In genomic region chr1:34237211-34237610, GRCm38 (mm10) we compare ENCODE assay signal across 8 mouse cellular contexts.
DNase-seq lines count a peak whose midpoint lies in the region; ATAC-seq and TF ChIP-seq lines count a peak whose summit lies in the region.

No protein-coding gene starts in this region.

- H3K9ac ChIP-seq in heart, embryonic 12.5 days = peak overlapping the region; percentile 42
- H3K9ac ChIP-seq in forebrain, embryonic 16.5 days (replicated peaks; ENCODE audit: low read depth, low read length) = 0 out of 2 replicates have a peak overlapping the region, but pooled peaks have one; percentile 15
- H3K9ac ChIP-seq in liver, postnatal 0 days (replicated peaks) = peak overlapping the region; percentile 69

- peak overlapping the region; percentile 79 for H3K4me2 ChIP-seq in heart, embryonic 12.5 days
- peak overlapping the region; percentile 66 for H3K4me2 ChIP-seq in forebrain, embryonic 16.5 days (ENCODE audit: low read length)
- H3K4me2 ChIP-seq in liver, postnatal 0 days (ENCODE audit: low read depth, low read length) = peak overlapping the region; percentile 81

- peaks cover 28% of the 10 kb centered on the region for H3K4me1 ChIP-seq in heart, embryonic 12.5 days (replicated peaks)
- peaks cover 8% of the 10 kb centered on the region; the same call in 1 of the 2 replicates for H3K4me1 ChIP-seq in brown adipose tissue, adult 24 weeks (ENCODE audit: control insufficient read depth, insufficient read depth, insufficient read length, low read length)
- H3K4me1 ChIP-seq in forebrain, embryonic 16.5 days (replicated peaks; ENCODE audit: control insufficient read depth, insufficient read depth, low read length) = peaks cover 24% of the 10 kb centered on the region
- no peaks in the 10 kb centered on the region; the same call in 1 of the 2 replicates for H3K4me1 ChIP-seq in liver, postnatal 0 days (ENCODE audit: insufficient read depth)

- TF ChIP-seq EP300 in liver, postnatal 0 days (IDR thresholded peaks at IDR 0.05; ENCODE audit: low read depth) = no peak

- 41% methylated on average over 14 of the region's 14 CpGs for WGBS in heart, embryonic 12.5 days
- WGBS in forebrain, embryonic 16.5 days = 20% methylated on average over 14 of the region's 14 CpGs
- WGBS in liver, postnatal 0 days (ENCODE audit: insufficient replicate concordance) = 36% methylated on average over 14 of the region's 14 CpGs

- H3K27me3 ChIP-seq in heart, embryonic 12.5 days (replicated peaks) = no peaks in the 10 kb centered on the region
- no peaks in the 10 kb centered on the region for H3K27me3 ChIP-seq in forebrain, embryonic 16.5 days (replicated peaks; ENCODE audit: control insufficient read depth, insufficient read depth, low read length)
- H3K27me3 ChIP-seq in liver, postnatal 0 days (ENCODE audit: insufficient read depth, low read length) = 0 out of 2 replicates have a peak, but pooled peaks cover 2% of the 10 kb centered on the region

- TF ChIP-seq CTCF in liver, postnatal 0 days (IDR thresholded peaks at IDR 0.05; ENCODE audit: low read depth) = no peak

- no peaks in the 10 kb centered on the region; the same call in 1 of the 2 replicates for H3K36me3 ChIP-seq in heart, embryonic 12.5 days
- H3K36me3 ChIP-seq in forebrain, embryonic 16.5 days (ENCODE audit: control insufficient read depth, insufficient read depth) = no peaks in the 10 kb centered on the region
- H3K36me3 ChIP-seq in liver, postnatal 0 days (replicated peaks; ENCODE audit: insufficient read depth, low read length) = no peaks in the 10 kb centered on the region

- peak overlapping the region; percentile 62 for H3K4me3 ChIP-seq in heart, embryonic 12.5 days
- H3K4me3 ChIP-seq in brown adipose tissue, adult 24 weeks (ENCODE audit: insufficient read depth, low read depth, low read length) = peak overlapping the region; percentile 30
- H3K4me3 ChIP-seq in forebrain, embryonic 16.5 days (replicated peaks; ENCODE audit: low read length) = peak overlapping the region; percentile 6; the same call in 1 of the 2 replicates
- H3K4me3 ChIP-seq in liver, postnatal 0 days (ENCODE audit: low read depth, low read length) = peak overlapping the region; percentile 61

- no peaks in the 10 kb centered on the region for H3K9me3 ChIP-seq in heart, embryonic 12.5 days (replicated peaks)
- H3K9me3 ChIP-seq in forebrain, embryonic 16.5 days (ENCODE audit: control insufficient read depth, low read length) = no peaks in the 10 kb centered on the region
- H3K9me3 ChIP-seq in liver, postnatal 0 days (ENCODE audit: low read length) = no peaks in the 10 kb centered on the region

- no peak for ATAC-seq in heart, embryonic 12.5 days (ENCODE audit: insufficient number of reproducible peaks, low FRiP score)
- no peak for ATAC-seq in forebrain, embryonic 16.5 days
- ATAC-seq in liver, postnatal 0 days = peak; percentile 3; the same call in 1 of the 2 replicates
- ATAC-seq in CD4-positive, CD25-positive, alpha-beta regulatory T cell, adult 4 months = no peak

- no peak for DNase-seq in heart, adult 9 months (ENCODE audit: low spot score in 2 of 2)
- DNase-seq in liver, postnatal 0 days = no peak
- DNase-seq in urinary bladder, postnatal 25 days (ENCODE audit: low spot score) = no peak
- DNase-seq in MN1 (ENCODE audit: low spot score) = no peak

- 0 out of 2 replicates have a peak overlapping the region, but pooled peaks have one; percentile 9 for H3K27ac ChIP-seq in heart, embryonic 12.5 days (ENCODE audit: poor library complexity, severe bottlenecking)
- H3K27ac ChIP-seq in brown adipose tissue, adult 24 weeks (replicated peaks; ENCODE audit: low read depth, low read length) = 0 out of 2 replicates have a peak overlapping the region, but pooled peaks have one; percentile 4
- H3K27ac ChIP-seq in forebrain, embryonic 16.5 days (ENCODE audit: low read length) = no peak overlapping the region
- H3K27ac ChIP-seq in liver, postnatal 0 days (ENCODE audit: low read depth) = peak overlapping the region; percentile 62

Comparison
In these comparisons a context has a peak if more than half of its experiments do, and no peak if none do; other contexts are left out.
1. H3K4me3 ChIP-seq: peak in every context shown above with its lines; median percentile 62 in heart, embryonic 12.5 days; 61 in liver, postnatal 0 days; 30 in brown adipose tissue, adult 24 weeks; 6 in forebrain, embryonic 16.5 days.
2. H3K9ac ChIP-seq: peak in every context shown above with its lines; median percentile 69 in liver, postnatal 0 days; 42 in heart, embryonic 12.5 days; 15 in forebrain, embryonic 16.5 days.